Mouse (Mus musculus): ENCODE results near the gene Il5. TPM values are rescaled to one million over a fixed set of nuclear protein-coding genes. Genes with fewer than 3 reads are reported as not detected.

Gene Il5
- polyA plus RNA-seq, 1 experiment from 2014 or later: not detected

- Histone ChIP-seq H3K4me1 (ENCODE audit: control insufficient read depth, insufficient read depth, low read length) (peaks cover 48% of the 10 kb centered on the region), H3K4me3 (ENCODE audit: low read length) (peak overlapping the region; percentile 54), H3K36me3 (ENCODE audit: control insufficient read depth, insufficient read depth) (no peaks in the 10 kb centered on the region), H3K9ac (ENCODE audit: low read length) (peak overlapping the region; percentile 78), H3K4me2 (ENCODE audit: low read depth, low read length) (peak overlapping the region; percentile 86), H3K27ac (ENCODE audit: low read length) (peak overlapping the region; percentile 98), H3K27me3 (ENCODE audit: control insufficient read depth, insufficient read depth, low read length) (no peaks in the 10 kb centered on the region), H3K9me3 (replicated peaks; ENCODE audit: control insufficient read depth, low read length) (no peaks in the 10 kb centered on the region)
- no peak for ATAC-seq (replicated peaks; ENCODE audit: extremely low read depth, insufficient read depth, low FRiP score)
- 30% methylated on average over 2 of the region's 2 CpGs for WGBS
Measured at GRCm38 (mm10) chr11:53762426-53762825, 41.8 kb downstream of the Il5 start.

GRCm38 (mm10) chr11:53762827-53763495 is 42.4 kb downstream of the Il5 start:
- Histone ChIP-seq H3K27me3 (ENCODE audit: control insufficient read depth, insufficient read depth, low read length) (no peaks in the 10 kb centered on the region), H3K9ac (ENCODE audit: low read length) (peak overlapping the region; percentile 78), H3K36me3 (ENCODE audit: control insufficient read depth, insufficient read depth) (no peaks in the 10 kb centered on the region), H3K9me3 (replicated peaks; ENCODE audit: control insufficient read depth, low read length) (no peaks in the 10 kb centered on the region), H3K4me3 (ENCODE audit: low read length) (peak overlapping the region; percentile 54), H3K4me1 (ENCODE audit: control insufficient read depth, insufficient read depth, low read length) (peaks cover 48% of the 10 kb centered on the region), H3K4me2 (ENCODE audit: low read depth, low read length) (peak overlapping the region; percentile 86), H3K27ac (ENCODE audit: low read length) (peak overlapping the region; percentile 98)
- peak; percentile 6; the same call in 1 of the 2 replicates for ATAC-seq (replicated peaks; ENCODE audit: extremely low read depth, insufficient read depth, low FRiP score)
- WGBS: 2% methylated on average over 23 of the region's 23 CpGs

GRCm38 (mm10) chr11:53763496-53764140 is 43.0 kb downstream of the Il5 start:
- H3K27ac ChIP-seq (ENCODE audit: low read length): peak overlapping the region; percentile 98
- H3K4me3 ChIP-seq (ENCODE audit: low read length): peak overlapping the region; percentile 54
- no peaks in the 10 kb centered on the region for H3K9me3 ChIP-seq (replicated peaks; ENCODE audit: control insufficient read depth, low read length)
- H3K27me3 ChIP-seq (ENCODE audit: control insufficient read depth, insufficient read depth, low read length): no peaks in the 10 kb centered on the region
- peak; percentile 70 for ATAC-seq (replicated peaks; ENCODE audit: extremely low read depth, insufficient read depth, low FRiP score)
- WGBS: 1% methylated on average over 33 of the region's 33 CpGs
- H3K9ac ChIP-seq (ENCODE audit: low read length): peak overlapping the region; percentile 78
- peaks cover 48% of the 10 kb centered on the region for H3K4me1 ChIP-seq (ENCODE audit: control insufficient read depth, insufficient read depth, low read length)
- no peaks in the 10 kb centered on the region for H3K36me3 ChIP-seq (ENCODE audit: control insufficient read depth, insufficient read depth)
- H3K4me2 ChIP-seq (ENCODE audit: low read depth, low read length): peak overlapping the region; percentile 86

- WGBS: 59% methylated on average over 5 of the region's 5 CpGs
- Histone ChIP-seq H3K27me3 (ENCODE audit: control insufficient read depth, insufficient read depth, low read length) (no peaks in the 10 kb centered on the region), H3K4me1 (ENCODE audit: control insufficient read depth, insufficient read depth, low read length) (peaks cover 47% of the 10 kb centered on the region), H3K36me3 (ENCODE audit: control insufficient read depth, insufficient read depth) (no peaks in the 10 kb centered on the region), H3K4me3 (ENCODE audit: low read length) (no peak overlapping the region), H3K9me3 (replicated peaks; ENCODE audit: control insufficient read depth, low read length) (no peaks in the 10 kb centered on the region), H3K4me2 (ENCODE audit: low read depth, low read length) (no peak overlapping the region), H3K9ac (ENCODE audit: low read length) (0 out of 2 replicates have a peak overlapping the region, but pooled peaks have one; percentile 6), H3K27ac (ENCODE audit: low read length) (peak overlapping the region; percentile 98)
- no peak for ATAC-seq (replicated peaks; ENCODE audit: extremely low read depth, insufficient read depth, low FRiP score)
Measured at GRCm38 (mm10) chr11:53764581-53764980, 44.0 kb downstream of the Il5 start.

- Histone ChIP-seq H3K4me3 (ENCODE audit: low read length) (no peak overlapping the region), H3K4me2 (ENCODE audit: low read depth, low read length) (no peak overlapping the region), H3K9ac (ENCODE audit: low read length) (no peak overlapping the region), H3K36me3 (ENCODE audit: control insufficient read depth, insufficient read depth) (0 out of 2 replicates have a peak, but pooled peaks cover 4% of the 10 kb centered on the region), H3K27ac (ENCODE audit: low read length) (no peak overlapping the region), H3K9me3 (replicated peaks; ENCODE audit: control insufficient read depth, low read length) (no peaks in the 10 kb centered on the region), H3K4me1 (ENCODE audit: control insufficient read depth, insufficient read depth, low read length) (peaks cover 27% of the 10 kb centered on the region), H3K27me3 (ENCODE audit: control insufficient read depth, insufficient read depth, low read length) (no peaks in the 10 kb centered on the region)
- WGBS: 79% methylated on average over 13 of the region's 13 CpGs
- ATAC-seq (replicated peaks; ENCODE audit: extremely low read depth, insufficient read depth, low FRiP score): no peak
Measured at GRCm38 (mm10) chr11:53768422-53769184, 48.0 kb downstream of the Il5 start.

GRCm38 (mm10) chr11:53769185-53769576 is 48.6 kb downstream of the Il5 start:
- Histone ChIP-seq H3K36me3 (ENCODE audit: control insufficient read depth, insufficient read depth) (peaks cover 6% of the 10 kb centered on the region; the same call in 1 of the 2 replicates), H3K4me2 (ENCODE audit: low read depth, low read length) (peak overlapping the region; percentile 65), H3K9ac (ENCODE audit: low read length) (peak overlapping the region; percentile 79), H3K27ac (ENCODE audit: low read length) (peak overlapping the region; percentile 33; the same call in 1 of the 2 replicates), H3K9me3 (replicated peaks; ENCODE audit: control insufficient read depth, low read length) (no peaks in the 10 kb centered on the region), H3K27me3 (ENCODE audit: control insufficient read depth, insufficient read depth, low read length) (no peaks in the 10 kb centered on the region), H3K4me1 (ENCODE audit: control insufficient read depth, insufficient read depth, low read length) (peaks cover 22% of the 10 kb centered on the region), H3K4me3 (ENCODE audit: low read length) (peak overlapping the region; percentile 89)
- WGBS: 52% methylated on average over 12 of the region's 12 CpGs
- no peak for ATAC-seq (replicated peaks; ENCODE audit: extremely low read depth, insufficient read depth, low FRiP score)

- Histone ChIP-seq H3K4me1 (ENCODE audit: control insufficient read depth, insufficient read depth, low read length) (peaks cover 17% of the 10 kb centered on the region), H3K4me3 (ENCODE audit: low read length) (peak within 1 kb of the TSS; percentile 89)
- peak; percentile 87 for ATAC-seq (replicated peaks; ENCODE audit: extremely low read depth, insufficient read depth, low FRiP score)
Measured at GRCm38 (mm10) chr11:53769760-53770124, 49.1 kb downstream of the Il5 start, which contains the start of gene Irf1. Irf1 (plus strand) TSS chr11:53770014.

GRCm38 (mm10) chr11:53770125-53770791 is 49.7 kb downstream of the Il5 start:
- Histone ChIP-seq H3K4me3 (ENCODE audit: low read length) (peak overlapping the region; percentile 89), H3K4me1 (ENCODE audit: control insufficient read depth, insufficient read depth, low read length) (peaks cover 14% of the 10 kb centered on the region), H3K9me3 (replicated peaks; ENCODE audit: control insufficient read depth, low read length) (no peaks in the 10 kb centered on the region), H3K27me3 (ENCODE audit: control insufficient read depth, insufficient read depth, low read length) (no peaks in the 10 kb centered on the region), H3K4me2 (ENCODE audit: low read depth, low read length) (peak overlapping the region; percentile 65), H3K36me3 (ENCODE audit: control insufficient read depth, insufficient read depth) (peaks cover 16% of the 10 kb centered on the region), H3K27ac (ENCODE audit: low read length) (peak overlapping the region; percentile 82), H3K9ac (ENCODE audit: low read length) (peak overlapping the region; percentile 79)
- WGBS: under 1% methylated on average over 75 of the region's 75 CpGs
- ATAC-seq (replicated peaks; ENCODE audit: extremely low read depth, insufficient read depth, low FRiP score): peak; percentile 80

More at GRCm38 (mm10) chr11:53769760-53770124, 49.1 kb downstream of the Il5 start, which contains the start of gene Irf1:
- H3K4me2 ChIP-seq (ENCODE audit: low read depth, low read length): peak within 1 kb of the TSS; percentile 65
- H3K9ac ChIP-seq (ENCODE audit: low read length): peak within 1 kb of the TSS; percentile 79
- no peaks in the 10 kb centered on the region for H3K9me3 ChIP-seq (replicated peaks; ENCODE audit: control insufficient read depth, low read length)
- H3K27me3 ChIP-seq (ENCODE audit: control insufficient read depth, insufficient read depth, low read length): no peaks in the 10 kb centered on the region
- WGBS: under 1% methylated on average over 40 of the region's 40 CpGs
- H3K27ac ChIP-seq (ENCODE audit: low read length): peak within 1 kb of the TSS; percentile 82
- H3K36me3 ChIP-seq (ENCODE audit: control insufficient read depth, insufficient read depth): peaks cover 11% of the 10 kb centered on the region

Data from heart, embryonic 16.5 days (tissue).